Mouse (Mus musculus) hindbrain, embryonic 11.5 days (tissue): ENCODE measurements at regions not wholly inside any gene's neighbourhood (a gene's known extent, or its start where the extent isn't known, plus 50 kb on each side); places are given as distances from the start of the nearest gene placed in this dataset.

Experiments
- ATAC-seq: fragments of 200-750 bp; cut with Nextera tagmentation; 2 replicates; pipeline ENCODE4 v1.8.0; 2017; ENCODE audit warnings: mild to moderate bottlenecking, moderate TSS enrichment, moderate library complexity; ENCODE audit not compliant: low FRiP score
- DNase-seq: peaks from one replicate; pipeline ENCODE4 v3.0.0-alpha.2; 2015; ENCODE audit warnings: low spot score
- H3K27ac ChIP-seq: fragments of 300-500 bp; sonication (generic); 2 replicates; pipeline ENCODE4 v1.5.1; 2014; ENCODE audit warnings: mild to moderate bottlenecking, low read depth, low read length
- H3K27me3 ChIP-seq: fragments of 300-500 bp; sonication (generic); 2 replicates; pipeline ENCODE4 v1.6.1; 2014; ENCODE audit warnings: mild to moderate bottlenecking, low read length, moderate library complexity, mixed read lengths; ENCODE audit not compliant: control insufficient read depth, insufficient read depth
- H3K36me3 ChIP-seq: fragments of 300-500 bp; sonication (generic); 2 replicates; pipeline ENCODE4 v1.6.1; 2014; ENCODE audit warnings: mild to moderate bottlenecking, low read length, moderate library complexity, mixed read lengths; ENCODE audit not compliant: control insufficient read depth, insufficient read depth
- H3K4me1 ChIP-seq: fragments of 300-500 bp; sonication (generic); replicated peaks from 2 replicates; pipeline ENCODE4 v1.6.1; 2014; ENCODE audit warnings: low read length, mixed read lengths; ENCODE audit not compliant: control insufficient read depth, insufficient read depth
- H3K4me2 ChIP-seq: fragments of 300-500 bp; sonication (generic); replicated peaks from 2 replicates; pipeline ENCODE4 v1.6.1; 2014; ENCODE audit warnings: mild to moderate bottlenecking, low read depth, low read length
- H3K4me3 ChIP-seq: fragments of 300-500 bp; sonication (generic); 2 replicates; pipeline ENCODE4 v1.5.1; 2014; ENCODE audit warnings: low read depth, low read length
- H3K9ac ChIP-seq: fragments of 300-500 bp; sonication (generic); 2 replicates; pipeline ENCODE4 v1.6.1; 2014; ENCODE audit warnings: low read depth, low read length
- H3K9me3 ChIP-seq: fragments of 300-500 bp; sonication (generic); 2 replicates; pipeline ENCODE4 v1.6.1; 2016; ENCODE audit warnings: low read length; ENCODE audit not compliant: control insufficient read depth
- WGBS: fragments of 180-500 bp; shearing (Covaris S2); extraction: QIAGEN DNeasy Blood & Tissue Kit; methylation state at CpG from one replicate; pipeline ENCODE4 v1.1.7; 2014; 5-methylcytosine and 5-hydroxymethylcytosine counted together

DNA sequence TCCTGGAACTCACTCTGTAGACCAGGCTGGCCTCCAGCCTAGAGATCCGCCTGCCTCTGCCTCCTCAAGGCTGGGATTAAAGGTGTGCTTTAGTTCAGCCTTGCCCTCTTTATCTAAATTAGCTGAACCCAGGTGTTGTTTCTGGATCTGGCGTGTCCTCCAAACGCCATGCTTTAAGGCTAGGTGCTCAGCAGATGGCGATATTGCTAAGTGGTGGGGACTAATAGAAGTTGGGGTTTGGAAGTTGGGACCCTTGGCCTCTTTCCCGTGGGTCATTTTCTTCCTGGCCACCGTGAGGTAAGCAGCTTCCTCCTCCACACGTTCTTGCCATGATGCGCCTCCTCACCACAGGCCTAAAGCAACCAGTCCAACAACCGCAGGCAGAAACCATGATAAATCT, 91.3 kb downstream of the Cd83 start:
- no peak overlapping the region for H3K27ac ChIP-seq
- H3K27me3 ChIP-seq: no peaks in the 10 kb centered on the region
- ATAC-seq (no peak), DNase-seq (no peak)
- H3K9ac ChIP-seq: no peak overlapping the region
- no peak overlapping the region for H3K4me3 ChIP-seq
- no peak overlapping the region for H3K4me2 ChIP-seq
- H3K9me3 ChIP-seq: no peaks in the 10 kb centered on the region
- H3K36me3 ChIP-seq: no peaks in the 10 kb centered on the region
- WGBS: 86% methylated on average over 9 of the region's 9 CpGs
- no peaks in the 10 kb centered on the region for H3K4me1 ChIP-seq

DNA sequence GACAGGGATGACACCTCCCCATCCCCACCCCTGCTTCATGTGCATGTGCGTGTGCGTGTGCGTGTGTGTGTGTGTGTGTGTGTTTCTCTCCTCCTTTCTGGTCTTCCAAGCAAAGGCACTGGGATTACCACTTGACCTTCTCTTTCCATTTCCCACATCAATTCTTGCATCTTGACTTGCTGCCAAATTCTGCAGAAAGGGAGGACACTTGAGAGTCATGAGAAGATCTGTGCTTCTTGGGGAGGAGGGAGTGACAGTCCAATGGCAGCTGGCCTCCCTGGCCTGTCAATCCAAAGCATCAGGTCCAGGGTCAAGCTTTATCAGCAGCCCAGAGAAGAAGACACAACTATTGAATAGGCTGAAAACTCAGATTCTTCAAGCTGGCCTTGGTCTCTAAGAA, 102.7 kb downstream of the Cd83 start:
- ATAC-seq: no peak

DNA sequence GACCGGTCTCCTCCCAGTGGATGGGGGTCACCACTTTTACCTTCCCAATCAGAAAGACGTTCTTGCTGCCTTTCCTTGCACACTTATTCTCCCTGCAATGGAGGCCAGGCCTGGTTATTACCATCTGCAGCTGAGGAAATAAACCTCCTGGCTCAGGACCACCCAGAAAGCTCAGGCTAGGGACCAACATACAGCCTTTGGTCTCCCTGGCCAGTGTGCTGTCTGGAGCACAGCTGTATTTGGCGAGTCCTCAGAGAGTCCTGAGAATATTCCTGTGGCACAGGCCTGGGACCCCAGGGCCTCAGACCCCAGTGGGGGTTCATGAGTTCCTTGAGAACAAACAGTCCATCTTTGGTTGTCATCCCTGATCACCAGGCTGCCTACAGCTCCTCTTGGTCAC, 107.4 kb downstream of the Cd83 start:
- H3K27me3 ChIP-seq: no peaks in the 10 kb centered on the region
- no peak overlapping the region for H3K4me2 ChIP-seq
- no peak overlapping the region for H3K27ac ChIP-seq
- no peak for ATAC-seq
- no peaks in the 10 kb centered on the region for H3K36me3 ChIP-seq
- no peak overlapping the region for H3K9ac ChIP-seq
- H3K9me3 ChIP-seq: no peaks in the 10 kb centered on the region; the same call in 1 of the 2 replicates
- DNase-seq: no peak
- WGBS: 80% methylated on average over 3 of the region's 3 CpGs
- no peak overlapping the region for H3K4me3 ChIP-seq
- H3K4me1 ChIP-seq: no peaks in the 10 kb centered on the region

More for the DNA sequence above, 102.7 kb downstream of the Cd83 start:
- no peak overlapping the region for H3K4me2 ChIP-seq
- H3K36me3 ChIP-seq: no peaks in the 10 kb centered on the region
- WGBS: 98% methylated on average over 3 of the region's 3 CpGs
- H3K27me3 ChIP-seq: no peaks in the 10 kb centered on the region
- H3K4me1 ChIP-seq: no peaks in the 10 kb centered on the region
- DNase-seq: no peak
- H3K9me3 ChIP-seq: no peaks in the 10 kb centered on the region; the same call in 1 of the 2 replicates
- H3K9ac ChIP-seq: no peak overlapping the region
- H3K27ac ChIP-seq: no peak overlapping the region
- no peak overlapping the region for H3K4me3 ChIP-seq

DNA sequence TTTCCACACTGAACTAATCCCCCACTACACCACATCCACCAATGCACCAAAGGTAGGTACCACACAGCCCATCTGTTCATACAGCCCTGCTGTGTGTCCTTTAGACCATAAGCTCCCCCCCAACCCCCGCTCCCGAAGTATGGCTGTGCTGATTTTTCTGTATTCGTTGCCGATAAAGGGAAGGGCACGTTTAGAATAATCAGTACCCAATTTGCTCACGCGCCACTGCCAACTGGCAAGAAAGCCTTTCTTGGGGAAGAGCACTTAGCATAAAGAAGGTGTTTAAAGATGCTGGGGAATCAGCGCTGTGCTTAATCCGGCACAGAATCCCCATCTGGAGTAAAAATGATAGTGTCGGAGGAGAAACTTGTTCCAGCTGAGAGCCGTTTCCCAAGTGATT, 111.4 kb downstream of the Cd83 start:
- Histone ChIP-seq H3K27ac (no peak overlapping the region), H3K9ac (no peak overlapping the region), H3K4me2 (no peak overlapping the region), H3K27me3 (no peaks in the 10 kb centered on the region), H3K36me3 (no peaks in the 10 kb centered on the region), H3K9me3 (no peaks in the 10 kb centered on the region), H3K4me3 (no peak overlapping the region), H3K4me1 (no peaks in the 10 kb centered on the region)
- no peak for DNase-seq
- ATAC-seq: no peak
- 81% methylated on average over 11 of the region's 11 CpGs for WGBS

DNA sequence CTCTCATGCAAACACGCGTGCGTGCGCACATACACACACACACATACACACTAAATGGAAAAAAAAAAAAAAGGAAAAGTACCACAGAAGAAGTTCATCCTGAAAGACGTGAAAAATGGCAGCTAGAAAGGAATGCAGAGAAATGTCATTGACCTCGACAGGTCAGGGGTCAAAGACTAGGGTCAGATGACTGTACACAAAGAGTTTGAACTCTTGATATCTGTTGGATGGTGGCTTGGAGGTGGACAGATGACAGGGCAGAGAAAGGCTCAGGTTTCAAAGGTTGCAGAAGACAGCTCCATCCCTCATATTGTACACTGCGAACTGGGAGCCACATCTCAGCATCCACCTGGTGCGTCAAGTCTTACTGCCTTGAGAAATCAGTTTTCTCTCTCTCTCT, 112.5 kb downstream of the Cd83 start:
- Histone ChIP-seq H3K9me3 (no peaks in the 10 kb centered on the region), H3K4me2 (no peak overlapping the region), H3K36me3 (no peaks in the 10 kb centered on the region), H3K4me1 (no peaks in the 10 kb centered on the region), H3K4me3 (no peak overlapping the region), H3K27ac (no peak overlapping the region), H3K9ac (no peak overlapping the region), H3K27me3 (no peaks in the 10 kb centered on the region)
- ATAC-seq (no peak), DNase-seq (no peak)
- 85% methylated on average over 8 of the region's 8 CpGs for WGBS

DNA sequence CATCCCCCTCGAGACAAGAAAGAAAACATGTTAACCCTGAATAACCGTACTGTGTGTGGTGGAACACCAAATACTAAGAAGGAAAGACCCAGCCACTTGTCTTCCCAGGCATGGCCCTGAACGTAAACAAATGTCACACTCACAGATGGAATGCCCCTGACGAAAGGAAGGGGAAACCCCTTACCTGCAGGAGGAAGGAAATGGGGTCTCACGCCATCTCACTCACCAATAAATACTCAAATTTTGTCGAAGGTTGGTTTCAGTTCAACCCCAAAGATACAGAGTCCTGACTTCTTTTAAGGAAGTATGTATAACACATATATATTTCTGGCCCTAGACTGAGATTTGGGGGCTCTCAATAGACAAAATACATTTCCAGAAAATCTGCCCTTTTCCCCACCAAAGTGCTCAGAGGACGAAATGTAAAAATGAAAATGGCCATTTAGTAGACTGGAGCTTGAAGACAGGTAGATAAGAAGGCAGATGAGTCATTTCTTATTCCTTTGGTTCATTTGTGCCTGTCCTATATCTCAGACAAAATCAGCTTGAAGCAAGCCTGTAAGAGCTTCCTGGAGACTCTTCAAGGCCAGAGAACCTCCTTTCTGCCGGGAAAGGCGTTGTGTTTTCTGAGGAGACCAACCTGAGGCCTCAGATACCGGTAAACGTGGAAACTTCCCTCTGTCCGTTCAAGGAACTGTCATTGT, 114.1 kb downstream of the Cd83 start:
- 81% methylated on average over 12 of the region's 12 CpGs for WGBS
- DNase-seq (no peak), ATAC-seq (no peak)
- Histone ChIP-seq H3K9ac (no peak overlapping the region), H3K27me3 (no peaks in the 10 kb centered on the region), H3K4me1 (no peaks in the 10 kb centered on the region), H3K4me3 (no peak overlapping the region), H3K9me3 (no peaks in the 10 kb centered on the region), H3K36me3 (no peaks in the 10 kb centered on the region), H3K4me2 (no peak overlapping the region), H3K27ac (no peak overlapping the region)

DNA sequence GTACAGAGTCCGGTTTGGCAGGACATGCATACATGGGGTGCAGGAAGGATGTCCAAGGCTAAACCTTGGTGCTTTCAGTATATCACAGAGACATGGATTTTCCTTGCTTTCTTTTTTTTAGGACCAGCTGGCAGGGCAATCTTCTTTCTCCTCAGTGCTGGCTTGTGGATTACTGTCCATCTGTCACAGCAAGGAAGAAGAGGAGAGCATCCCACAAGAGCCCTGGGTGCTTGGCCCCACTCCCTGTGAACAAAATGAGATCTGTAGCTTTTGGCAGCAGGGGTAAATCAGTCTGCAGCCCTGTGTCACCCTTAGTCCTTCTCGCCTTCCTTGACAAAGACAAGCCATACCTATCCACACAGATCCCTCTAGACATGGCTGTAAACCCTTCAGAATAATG, 115.5 kb downstream of the Cd83 start:
- Histone ChIP-seq H3K9ac (no peak overlapping the region), H3K4me1 (no peaks in the 10 kb centered on the region), H3K27me3 (no peaks in the 10 kb centered on the region), H3K9me3 (no peaks in the 10 kb centered on the region), H3K4me3 (no peak overlapping the region), H3K4me2 (no peak overlapping the region), H3K36me3 (no peaks in the 10 kb centered on the region), H3K27ac (no peak overlapping the region)
- ATAC-seq: no peak
- no peak for DNase-seq
- WGBS: 88% methylated on average over 2 of the region's 2 CpGs

DNA sequence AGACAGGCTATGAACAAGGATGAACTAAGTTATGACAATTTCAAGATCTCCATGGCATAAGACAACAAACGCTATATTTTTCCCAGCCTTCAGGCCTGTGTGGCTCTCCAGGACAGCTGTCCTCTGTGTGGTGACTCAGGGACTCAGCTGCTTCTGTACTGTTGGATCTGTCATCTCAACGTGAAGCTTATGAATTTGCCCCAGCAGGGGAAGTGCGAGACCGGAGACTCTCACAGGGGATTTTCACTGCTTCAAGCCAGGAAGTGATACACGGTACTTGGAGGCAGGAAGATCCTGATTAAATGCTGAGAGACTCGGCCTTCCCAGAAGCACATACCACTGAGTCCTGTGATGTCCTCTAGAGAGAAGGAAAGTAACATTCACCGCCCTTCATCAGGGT, 116.2 kb downstream of the Cd83 start:
- Histone ChIP-seq H3K9ac (no peak overlapping the region), H3K27me3 (no peaks in the 10 kb centered on the region), H3K9me3 (no peaks in the 10 kb centered on the region), H3K36me3 (no peaks in the 10 kb centered on the region), H3K4me1 (no peaks in the 10 kb centered on the region), H3K4me3 (no peak overlapping the region), H3K27ac (no peak overlapping the region), H3K4me2 (no peak overlapping the region)
- no peak for DNase-seq
- ATAC-seq: no peak
- WGBS: 69% methylated on average over 7 of the region's 7 CpGs

DNA sequence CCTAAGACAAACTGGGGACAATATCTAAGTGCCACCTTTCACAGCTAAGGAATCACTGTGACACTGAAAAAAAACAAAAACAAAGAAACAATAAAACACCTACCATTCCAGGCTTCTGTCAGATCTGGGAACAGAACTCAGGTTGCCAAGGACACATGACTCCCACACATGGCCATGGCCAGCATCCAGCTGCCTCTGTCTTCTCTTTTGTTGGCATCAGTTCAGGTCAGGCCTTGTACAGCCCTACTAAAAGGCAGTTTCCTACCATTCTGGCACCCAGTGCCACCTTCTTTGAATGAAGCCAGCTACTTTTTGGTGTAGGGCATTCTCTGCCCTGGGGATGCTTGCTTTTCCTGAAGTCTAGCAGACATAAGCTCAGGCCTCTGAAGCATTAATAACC, 118.8 kb downstream of the Cd83 start:
- Histone ChIP-seq H3K36me3 (no peaks in the 10 kb centered on the region), H3K4me3 (no peak overlapping the region), H3K27me3 (no peaks in the 10 kb centered on the region), H3K9me3 (no peaks in the 10 kb centered on the region), H3K4me1 (no peaks in the 10 kb centered on the region), H3K9ac (no peak overlapping the region), H3K4me2 (no peak overlapping the region), H3K27ac (no peak overlapping the region)
- no peak for DNase-seq
- ATAC-seq: no peak
